Mouse (Mus musculus) embryonic fibroblast, embryonic 13.5 days (primary cell): ENCODE results near the gene 4921530L21Rik. TPM values are rescaled to one million over a fixed set of nuclear protein-coding genes. Genes with fewer than 3 reads are reported as not detected.

ENCODE experiments used
- H3K27ac ChIP-seq: 2 replicates; pipeline ENCODE4 v1.5.1; 2012; ENCODE audit warnings: low read length, control low read depth, inconsistent platforms; ENCODE audit not compliant: insufficient read depth
- H3K4me1 ChIP-seq: 2 replicates; pipeline ENCODE4 v1.6.1; 2011; ENCODE audit warnings: low read length; ENCODE audit not compliant: control insufficient read depth, insufficient read depth
- H3K4me3 ChIP-seq: 2 replicates; pipeline ENCODE4 v1.5.1; 2011; ENCODE audit warnings: mild to moderate bottlenecking, control low read depth, low read length; ENCODE audit not compliant: insufficient read depth
- CTCF ChIP-seq: IDR thresholded peaks from 2 replicates; pipeline ENCODE4 v1.5.1; 2011; ENCODE audit warnings: mild to moderate bottlenecking, control low read depth, low read length, moderate library complexity, borderline replicate concordance; ENCODE audit not compliant: insufficient read depth
- POLR2A ChIP-seq: IDR thresholded peaks from 2 replicates; pipeline ENCODE4 v1.6.1; 2011; ENCODE audit warnings: low read depth, mild to moderate bottlenecking, control low read depth, low read length, moderate library complexity
- polyA plus RNA-seq: library from polyadenylated mRNA; stranded (reverse); fragments of >200 nt; gene quantifications from 2 replicates; pipeline ENCODE4 v1.2.4, GENCODE M21; 2011; ENCODE audit warnings: low read depth; ENCODE audit not compliant: missing spikeins, insufficient read length

Gene 4921530L21Rik
- not detected in 2 replicates for polyA plus RNA-seq

- no peak for TF ChIP-seq CTCF
- TF ChIP-seq POLR2A = no peak
- Histone ChIP-seq H3K4me1 (no peaks in the 10 kb centered on the region), H3K4me3 (no peak within 1 kb of the TSS), H3K27ac (no peak within 1 kb of the TSS)
These were observed at the start of gene 4921530L21Rik for GRCm38 (mm10) chr14:95880954-95881353. Gene 4921530L21Rik, plus strand, starts transcription at chr14:95881254.

- Histone ChIP-seq H3K4me3 (no peak overlapping the region), H3K27ac (no peak overlapping the region), H3K4me1 (no peaks in the 10 kb centered on the region)
- no peak for TF ChIP-seq POLR2A
- no peak for TF ChIP-seq CTCF
These were observed 47.2 kb upstream of the 4921530L21Rik start for GRCm38 (mm10) chr14:95833866-95834265.

- Histone ChIP-seq H3K4me3 (no peak overlapping the region), H3K4me1 (no peaks in the 10 kb centered on the region), H3K27ac (no peak overlapping the region)
- no peak for TF ChIP-seq POLR2A
These were observed 18.1 kb upstream of the 4921530L21Rik start for GRCm38 (mm10) chr14:95862981-95863380.

GRCm38 (mm10) chr14:95865676-95866416, 15.2 kb upstream of the 4921530L21Rik start:
- H3K4me1 ChIP-seq = no peaks in the 10 kb centered on the region
- TF ChIP-seq POLR2A (no peak), CTCF (no peak)
- no peak overlapping the region for H3K27ac ChIP-seq
- H3K4me3 ChIP-seq = no peak overlapping the region

GRCm38 (mm10) chr14:95872020-95872419, 9.0 kb upstream of the 4921530L21Rik start:
- no peak for TF ChIP-seq CTCF
- TF ChIP-seq POLR2A = no peak
- Histone ChIP-seq H3K4me1 (no peaks in the 10 kb centered on the region), H3K4me3 (no peak overlapping the region), H3K27ac (no peak overlapping the region)

GRCm38 (mm10) chr14:95876785-95877510, 4.1 kb upstream of the 4921530L21Rik start:
- Histone ChIP-seq H3K4me3 (no peak overlapping the region), H3K27ac (no peak overlapping the region), H3K4me1 (no peaks in the 10 kb centered on the region)
- no peak for TF ChIP-seq POLR2A
- TF ChIP-seq CTCF = no peak

- Histone ChIP-seq H3K4me1 (no peaks in the 10 kb centered on the region), H3K27ac (no peak overlapping the region), H3K4me3 (no peak overlapping the region)
- TF ChIP-seq POLR2A (no peak), CTCF (no peak)
These were observed 3.5 kb upstream of the 4921530L21Rik start for GRCm38 (mm10) chr14:95877548-95877947.

- H3K27ac ChIP-seq = no peak overlapping the region
- H3K4me3 ChIP-seq = no peak overlapping the region
- no peak for TF ChIP-seq CTCF
- no peak for TF ChIP-seq POLR2A
- H3K4me1 ChIP-seq = no peaks in the 10 kb centered on the region
These were observed 18.4 kb downstream of the 4921530L21Rik start for GRCm38 (mm10) chr14:95899458-95899857.

- no peaks in the 10 kb centered on the region for H3K4me1 ChIP-seq
- no peak overlapping the region for H3K27ac ChIP-seq
- TF ChIP-seq POLR2A (no peak), CTCF (no peak)
- no peak overlapping the region for H3K4me3 ChIP-seq
These were observed 23.6 kb downstream of the 4921530L21Rik start for GRCm38 (mm10) chr14:95904591-95905095.

- H3K27ac ChIP-seq = no peak overlapping the region
- H3K4me3 ChIP-seq = no peak overlapping the region
- no peaks in the 10 kb centered on the region for H3K4me1 ChIP-seq
- TF ChIP-seq CTCF = no peak
- no peak for TF ChIP-seq POLR2A
These were observed 32.2 kb downstream of the 4921530L21Rik start for GRCm38 (mm10) chr14:95913293-95913692.
